Mouse (Mus musculus) frontal cortex, postnatal 14 days (tissue): Measurements from ENCODE around the gene Slc39a11.

Experiments used
- DNase-seq, 2 experiments: peaks; one replicate each; pipeline ENCODE4 v3.0.0; 2022; ENCODE audit warnings: low spot score in 2 of 2

Slc39a11 gene

DNA sequence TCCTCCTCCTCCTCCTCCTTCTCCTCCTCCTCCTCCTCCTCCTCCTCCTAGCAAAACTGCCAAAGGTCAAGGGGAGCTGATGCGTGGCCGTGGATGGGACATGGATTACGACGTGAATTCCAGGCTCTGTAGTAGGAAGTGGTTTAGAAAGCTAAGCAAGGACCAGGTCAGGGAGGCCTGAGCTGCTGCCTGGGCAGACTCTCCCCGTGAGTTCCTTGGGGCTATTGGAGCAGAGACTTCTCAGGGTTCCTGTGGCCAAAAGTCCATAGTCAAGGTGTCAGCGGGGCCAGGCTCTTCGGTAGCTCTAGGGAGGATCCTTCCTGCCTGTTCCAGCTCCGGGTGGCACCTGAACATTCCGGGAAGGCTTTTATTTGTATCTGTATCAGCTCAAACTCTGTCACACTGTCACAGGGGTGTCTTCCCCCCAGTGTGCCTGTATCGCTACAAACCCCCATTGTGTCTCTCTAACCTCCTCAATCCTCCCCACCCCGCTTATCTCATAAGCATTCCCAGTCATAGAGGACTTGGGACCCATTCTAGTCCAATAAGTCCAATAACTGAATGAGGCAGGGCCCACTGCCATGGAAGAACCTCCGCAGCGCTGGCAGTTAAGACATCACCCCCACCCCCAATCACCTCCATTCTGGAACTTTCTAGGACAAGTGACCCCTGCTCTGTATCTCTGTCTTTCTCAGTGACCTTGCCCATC, 356.8 kb downstream of the Slc39a11 start:
- DNase-seq = no peak

DNA sequence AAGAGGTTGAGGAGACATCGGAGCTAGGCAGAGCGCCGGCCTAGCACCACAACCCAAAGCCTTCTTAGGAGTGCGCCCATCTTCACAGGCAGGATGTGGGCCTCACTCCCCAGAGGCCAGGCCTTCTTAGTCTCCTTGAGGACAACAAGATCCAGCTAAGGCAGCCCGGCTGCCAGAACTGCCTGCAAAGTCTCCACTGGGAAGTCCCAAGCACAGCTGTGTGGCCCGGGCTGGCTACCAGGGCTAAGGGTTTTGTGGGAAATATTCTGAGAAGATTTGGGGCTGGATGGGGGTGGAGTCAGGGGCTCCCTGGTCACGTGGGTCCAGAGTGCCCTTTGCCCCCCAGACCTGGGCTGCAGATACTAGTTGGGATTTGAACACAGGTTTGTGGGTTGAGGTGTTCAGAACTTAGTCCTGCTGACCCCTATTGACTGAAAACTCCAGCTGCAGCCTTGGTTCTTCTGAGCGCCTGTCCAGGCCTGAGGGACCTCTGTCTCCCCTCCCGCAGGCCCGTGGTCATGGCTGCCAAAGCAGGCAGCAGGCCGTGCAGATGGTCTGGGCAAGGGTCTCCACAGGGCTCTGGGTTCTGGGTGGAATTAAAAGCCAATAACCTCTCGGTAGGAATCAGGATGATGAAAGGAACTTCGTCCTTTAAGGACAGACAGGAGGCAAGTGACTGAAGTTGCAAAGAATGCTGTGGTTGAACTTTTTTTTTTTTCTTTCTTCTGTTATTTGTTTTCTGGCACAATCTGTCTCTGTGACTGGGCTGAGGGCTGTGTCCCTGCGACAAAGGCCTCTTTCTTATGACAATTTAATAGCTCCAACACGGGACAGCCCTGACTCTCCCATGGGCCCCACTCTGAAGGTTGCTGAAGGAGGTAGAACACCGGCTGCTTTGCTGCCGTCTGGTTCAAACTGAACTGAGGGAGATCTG, 357.8 kb downstream of the Slc39a11 start:
- DNase-seq = no peak

DNA sequence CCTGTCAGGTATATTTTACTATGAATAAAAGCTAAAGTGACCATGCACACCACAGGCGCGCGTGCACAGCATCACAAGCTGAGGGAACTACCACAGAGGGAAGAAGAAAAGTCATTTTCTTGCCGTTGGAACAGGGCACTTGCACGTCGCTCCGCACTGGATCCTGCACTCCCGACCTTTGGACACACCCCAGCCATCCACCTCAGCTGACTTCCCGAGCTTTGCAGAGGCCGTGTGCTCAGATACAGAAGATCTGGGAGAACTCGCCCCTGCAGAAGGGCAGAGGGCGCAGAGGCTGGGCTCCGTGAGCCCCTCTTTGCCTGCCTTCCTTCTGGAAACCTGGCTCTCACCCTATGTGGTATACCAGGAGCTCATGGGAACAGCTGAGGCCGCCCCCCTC, 359.0 kb downstream of the Slc39a11 start:
- no peak for DNase-seq

DNA sequence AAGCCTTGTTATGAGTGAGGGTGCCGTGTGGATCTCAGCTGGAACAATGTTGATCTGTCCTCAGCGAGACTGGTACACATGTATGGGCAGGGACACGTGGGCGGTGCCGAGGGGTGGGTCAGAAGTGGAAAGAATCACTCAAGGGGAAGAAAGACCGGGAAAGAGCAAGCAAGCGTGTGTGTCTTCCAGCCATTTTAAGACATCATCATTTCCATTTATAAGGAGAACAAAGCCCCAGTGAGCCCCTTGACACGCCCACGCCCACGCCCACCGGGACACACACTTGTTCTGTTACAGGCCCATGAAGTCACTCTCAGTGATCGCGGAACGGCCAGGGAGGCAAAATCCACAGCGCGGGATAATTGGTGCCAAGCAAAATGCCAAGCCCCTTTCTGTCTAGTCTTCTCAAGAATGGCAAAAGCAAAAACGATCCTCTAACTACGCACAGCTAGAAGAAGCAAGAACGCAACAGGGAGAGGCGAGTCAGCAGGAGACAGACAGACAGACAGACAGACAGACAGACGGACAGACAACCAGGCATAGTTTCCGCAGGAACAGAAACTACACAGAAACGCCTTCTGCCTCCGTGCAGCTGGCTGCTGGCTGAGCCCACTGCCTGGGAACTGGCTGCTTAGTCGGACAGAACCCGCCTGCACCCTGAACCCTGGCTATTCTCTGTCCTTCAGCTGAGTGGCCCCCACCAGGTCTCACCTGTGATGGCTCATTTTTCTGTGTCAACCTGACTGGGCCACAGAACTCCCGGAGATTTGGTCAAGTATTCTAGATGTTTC, 364.7 kb downstream of the Slc39a11 start:
- DNase-seq = no peak

DNA sequence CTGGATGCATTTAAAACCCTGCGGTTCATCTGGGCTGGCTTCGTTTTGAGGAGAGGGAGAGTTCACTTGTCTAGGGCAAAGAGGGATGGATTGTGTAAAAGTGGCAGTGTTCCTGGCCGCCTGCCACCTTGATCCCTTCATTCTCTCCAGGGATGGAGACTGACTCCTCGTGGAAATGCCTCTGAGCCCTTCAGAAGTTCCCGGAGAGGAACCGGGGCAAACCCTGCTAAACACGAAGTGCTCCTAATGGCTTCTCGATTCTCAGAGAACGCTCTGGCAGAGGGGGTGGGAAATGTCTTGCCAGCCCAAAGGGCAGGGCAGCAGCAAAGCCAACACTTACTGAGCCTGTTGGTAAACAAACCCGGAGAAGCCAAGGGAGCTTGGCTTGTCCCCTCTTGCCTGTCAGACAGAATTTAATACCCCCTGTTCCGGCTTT, 366.5 kb downstream of the Slc39a11 start:
- DNase-seq = no peak

DNA sequence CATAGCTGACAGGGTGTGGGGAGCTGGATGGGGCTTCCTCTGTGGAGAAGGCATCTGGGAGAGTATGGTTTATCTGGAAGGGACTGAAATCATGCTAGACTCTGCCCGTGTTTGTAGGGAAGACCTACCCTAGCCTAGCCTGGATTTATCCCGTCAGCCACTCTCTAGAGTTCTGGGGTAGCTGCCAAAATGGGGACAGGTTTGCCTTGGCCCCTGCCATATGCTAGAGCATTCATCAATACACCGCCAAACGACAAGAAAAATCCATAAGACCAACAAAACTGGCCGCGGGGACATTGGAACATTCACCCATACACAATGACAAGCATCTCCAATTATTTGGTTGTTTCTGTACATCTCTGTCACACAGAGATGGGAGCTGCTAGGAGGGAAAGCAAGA, 371.6 kb downstream of the Slc39a11 start:
- DNase-seq = no peak

DNA sequence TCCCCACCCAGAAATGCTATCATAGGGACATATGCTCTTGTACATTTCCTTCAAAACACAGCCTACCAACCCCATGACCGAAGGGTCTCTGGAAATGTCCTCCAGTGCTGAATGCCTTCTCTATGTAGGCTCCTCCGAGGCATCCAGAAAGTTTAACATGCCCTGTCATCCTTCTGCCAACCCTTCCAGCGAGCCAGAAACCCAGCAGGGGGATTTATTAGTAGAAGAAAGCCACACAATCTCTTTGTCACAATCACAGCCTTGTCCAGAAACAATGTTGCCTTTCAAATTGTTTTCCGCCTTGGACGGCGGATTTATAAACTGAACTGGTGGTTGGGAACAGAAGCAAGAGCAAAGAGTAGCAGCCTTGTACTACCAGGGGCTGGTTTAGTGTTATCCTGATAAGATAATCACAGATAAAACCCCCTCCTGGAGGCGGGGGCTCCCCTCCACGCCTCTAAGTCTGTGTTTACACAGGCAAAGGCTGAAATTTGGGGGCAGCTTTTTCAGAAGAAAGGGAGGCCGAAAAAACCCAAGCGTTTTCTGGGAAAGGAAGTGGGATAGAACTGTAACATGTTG, 372.8 kb downstream of the Slc39a11 start:
- no peak for DNase-seq

DNA sequence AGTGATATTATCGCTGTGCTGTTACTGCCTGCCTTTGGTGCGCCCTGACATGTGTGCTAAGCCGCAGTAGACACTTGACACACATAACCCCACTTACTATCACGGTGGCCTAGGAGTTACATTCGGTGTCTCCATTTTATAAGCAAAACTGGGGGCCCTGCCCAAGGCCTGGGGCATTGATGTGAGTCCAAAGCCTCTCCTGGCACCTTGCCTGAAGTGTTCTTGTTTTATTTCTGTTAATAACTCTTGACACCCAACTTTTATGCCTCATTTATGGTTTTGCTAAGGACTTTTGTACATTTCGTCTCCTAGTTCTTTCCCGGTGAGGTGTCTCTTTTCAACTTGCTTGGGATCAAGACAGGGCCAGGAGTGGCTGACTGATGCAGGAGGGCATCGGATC, 373.4 kb downstream of the Slc39a11 start:
- DNase-seq = no peak

DNA sequence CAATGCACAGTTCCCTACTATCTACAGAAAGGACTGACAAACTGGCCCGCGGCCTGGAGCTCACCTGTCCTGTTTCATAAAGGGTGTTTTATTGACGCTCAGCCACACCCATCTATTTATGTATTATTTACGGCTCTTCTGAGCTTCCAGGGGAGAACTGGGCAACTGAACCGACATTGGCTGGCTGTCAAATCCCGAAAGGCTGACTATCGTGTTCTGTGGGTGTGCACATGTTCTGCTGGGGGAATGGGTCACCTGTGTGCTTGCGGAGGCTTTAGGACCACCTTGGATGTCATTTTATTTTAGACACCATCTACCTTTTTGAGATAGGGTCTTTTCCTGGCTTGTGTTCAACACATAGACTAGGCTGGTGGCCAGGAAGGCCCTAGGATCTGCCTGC, 375.8 kb downstream of the Slc39a11 start:
- DNase-seq = no peak

DNA sequence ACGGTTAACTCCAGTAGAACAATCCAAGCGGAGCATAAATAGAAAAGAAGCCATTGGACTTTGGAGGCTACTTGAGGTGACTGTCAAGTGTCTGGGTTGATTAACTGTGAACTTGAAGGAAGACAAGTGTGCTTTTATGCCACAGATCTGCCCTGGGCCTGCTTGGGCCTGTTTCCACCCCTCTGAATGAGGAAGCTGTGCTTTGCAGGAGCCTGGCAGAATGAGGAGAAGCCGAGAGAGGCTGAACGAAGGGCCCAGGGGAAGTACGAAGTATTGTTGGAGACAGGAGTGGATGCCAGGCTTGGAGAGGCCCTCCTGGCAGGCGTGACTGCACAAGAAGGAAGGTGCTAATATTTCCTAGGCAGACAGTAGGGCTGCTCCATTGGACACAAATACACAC, 378.0 kb downstream of the Slc39a11 start:
- DNase-seq = no peak

DNA sequence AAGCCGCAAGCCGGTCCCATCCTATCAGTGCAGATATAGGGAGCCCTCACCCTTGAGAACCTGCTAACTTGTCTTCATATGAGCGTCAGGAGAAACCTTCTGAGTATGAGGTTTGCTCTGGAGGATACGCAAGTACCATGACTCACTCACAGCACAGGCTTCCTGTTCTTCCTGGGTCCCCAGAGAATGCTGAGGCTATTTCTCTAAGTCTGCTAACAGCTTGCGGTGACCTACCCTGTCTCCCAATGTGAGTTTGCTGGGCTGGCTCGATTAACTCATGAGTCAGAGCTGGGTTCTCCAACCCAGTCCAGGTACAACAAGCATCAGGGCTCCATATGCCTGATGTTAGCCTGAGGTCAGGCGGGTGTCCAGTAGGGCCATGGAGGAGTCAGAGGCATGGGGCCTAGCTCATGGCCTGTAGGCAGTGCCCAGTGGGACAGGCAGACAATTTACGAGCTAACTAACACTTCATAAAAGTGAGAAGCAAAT, 381.0 kb downstream of the Slc39a11 start:
- DNase-seq = no peak

DNA sequence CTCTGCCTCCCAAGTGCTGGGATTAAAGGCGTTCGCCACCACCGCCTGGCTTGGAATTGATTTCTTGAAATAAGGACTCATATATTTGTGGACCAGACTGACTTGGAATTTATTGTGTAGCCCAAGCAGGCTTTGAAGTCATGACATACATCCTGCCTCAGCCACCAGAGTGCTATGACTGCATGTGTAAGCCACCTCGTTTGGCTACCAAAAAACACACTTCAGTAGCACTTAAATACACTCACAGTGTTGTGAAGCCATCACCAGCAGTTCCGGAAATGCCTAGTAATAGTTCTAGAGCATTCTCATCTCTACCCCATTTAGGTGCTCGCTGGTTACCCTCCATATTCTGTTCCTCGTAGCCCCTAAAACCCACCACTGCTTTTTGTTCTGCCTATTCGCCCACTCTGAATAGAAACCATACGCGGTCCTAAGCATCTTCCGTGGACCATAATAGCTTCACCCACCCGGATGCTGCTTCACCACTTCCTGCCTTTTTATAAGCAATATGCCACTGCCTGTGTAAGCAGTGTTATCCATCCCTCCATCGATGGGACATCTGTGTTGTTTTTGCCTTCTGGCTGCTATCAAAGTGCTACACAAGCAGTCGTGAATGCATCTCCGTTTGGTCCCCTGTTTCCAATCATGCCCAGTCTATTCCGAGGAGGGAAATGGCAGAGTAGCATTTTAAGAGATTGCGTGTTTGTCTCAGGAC, 382.2 kb downstream of the Slc39a11 start:
- DNase-seq = no peak

DNA sequence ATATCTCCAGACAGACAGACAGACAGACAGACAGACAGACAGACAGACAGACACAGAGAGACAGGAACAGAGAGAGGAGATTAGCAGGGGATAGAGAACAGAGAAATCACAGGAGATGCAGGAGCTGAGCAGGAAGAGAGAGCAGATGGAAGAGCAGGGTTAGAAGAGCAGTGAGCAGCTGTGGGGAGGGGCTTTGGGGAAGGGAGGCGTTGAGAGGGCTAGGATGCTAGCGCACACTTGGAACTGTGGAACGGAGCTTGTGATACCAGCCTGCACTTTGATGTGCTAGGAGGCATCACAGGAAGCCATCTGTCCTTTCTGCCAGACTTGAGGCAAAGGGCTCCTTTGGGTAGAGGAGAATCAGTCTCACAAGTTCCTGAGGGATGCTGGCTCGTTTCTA, 383.2 kb downstream of the Slc39a11 start:
- no peak for DNase-seq

DNA sequence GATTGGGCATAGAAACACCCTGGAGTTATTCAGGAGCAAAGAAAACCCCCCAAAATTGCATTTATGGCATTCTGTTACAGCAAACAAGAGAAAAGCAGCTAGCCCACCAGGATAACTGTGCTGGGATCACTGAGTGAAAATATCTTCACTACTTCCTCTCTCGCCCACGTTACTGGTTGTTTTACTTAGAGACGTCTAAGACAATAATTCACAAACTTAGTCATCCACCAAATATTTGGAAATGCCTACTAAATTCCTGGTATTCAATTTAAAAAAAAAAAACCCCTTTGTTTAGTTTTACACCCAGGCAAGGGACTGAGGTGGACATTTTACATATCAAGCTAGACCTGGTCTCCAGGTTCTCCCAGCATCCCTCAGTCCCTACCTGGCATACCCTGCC, 384.3 kb downstream of the Slc39a11 start:
- no peak for DNase-seq

DNA sequence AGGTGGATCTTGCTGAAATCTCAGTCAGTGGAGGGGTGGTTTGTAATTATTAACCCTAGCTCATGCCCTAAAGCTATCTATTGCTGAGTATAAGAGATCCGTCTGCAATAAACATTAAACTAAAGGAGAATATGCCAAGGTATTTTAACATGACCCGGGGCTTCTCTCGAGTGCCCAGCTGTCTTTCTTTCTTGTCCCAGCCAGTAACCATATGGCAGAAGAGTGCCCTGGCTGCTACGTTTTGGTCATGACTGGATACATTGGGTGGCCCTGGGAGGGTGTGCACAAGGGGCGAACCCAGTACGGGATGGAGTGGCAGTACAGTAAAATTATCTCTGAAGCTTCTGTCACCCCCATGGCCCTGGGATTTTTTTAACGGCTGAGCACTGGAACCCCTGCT, 385.9 kb downstream of the Slc39a11 start:
- DNase-seq = no peak

DNA sequence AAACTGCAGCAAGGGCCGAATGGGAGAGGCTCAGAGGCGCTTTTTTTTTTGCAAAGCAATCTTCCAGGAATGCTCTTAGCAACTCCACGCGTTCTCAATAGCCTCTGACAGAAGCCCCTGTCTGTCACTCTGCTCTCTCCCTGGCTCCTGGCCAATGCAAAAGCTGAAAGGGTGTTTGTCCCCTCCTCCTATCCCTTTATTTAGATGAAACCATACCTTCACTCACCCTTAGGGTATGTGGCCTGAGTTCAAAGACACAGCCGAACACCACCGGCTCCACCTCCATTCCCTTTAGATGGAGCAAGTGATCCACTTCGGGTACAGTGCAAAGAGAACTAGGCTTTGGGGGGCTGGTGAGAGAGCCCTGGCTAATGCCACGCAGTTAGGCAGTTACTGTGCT, 387.8 kb downstream of the Slc39a11 start:
- no peak for DNase-seq

DNA sequence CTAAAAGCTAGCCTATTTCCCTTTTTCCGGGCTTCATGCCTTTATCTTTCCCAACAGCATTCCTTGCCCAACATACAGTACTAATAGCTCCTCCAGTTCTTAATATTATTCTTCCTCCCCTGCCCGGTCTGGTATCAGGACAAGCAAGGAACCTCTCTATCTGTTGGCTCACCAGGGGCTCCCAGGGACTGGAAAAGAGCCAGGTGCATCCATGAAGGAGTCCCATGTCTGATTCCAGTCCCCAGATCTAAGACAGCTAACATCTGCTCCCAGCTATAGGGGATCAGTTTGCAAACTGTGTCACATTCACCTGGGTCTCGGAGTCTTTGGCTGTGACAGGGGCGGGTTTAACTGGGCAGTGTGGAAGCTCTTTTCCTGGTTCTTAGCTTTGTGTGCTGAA, 388.5 kb downstream of the Slc39a11 start:
- DNase-seq = no peak

DNA sequence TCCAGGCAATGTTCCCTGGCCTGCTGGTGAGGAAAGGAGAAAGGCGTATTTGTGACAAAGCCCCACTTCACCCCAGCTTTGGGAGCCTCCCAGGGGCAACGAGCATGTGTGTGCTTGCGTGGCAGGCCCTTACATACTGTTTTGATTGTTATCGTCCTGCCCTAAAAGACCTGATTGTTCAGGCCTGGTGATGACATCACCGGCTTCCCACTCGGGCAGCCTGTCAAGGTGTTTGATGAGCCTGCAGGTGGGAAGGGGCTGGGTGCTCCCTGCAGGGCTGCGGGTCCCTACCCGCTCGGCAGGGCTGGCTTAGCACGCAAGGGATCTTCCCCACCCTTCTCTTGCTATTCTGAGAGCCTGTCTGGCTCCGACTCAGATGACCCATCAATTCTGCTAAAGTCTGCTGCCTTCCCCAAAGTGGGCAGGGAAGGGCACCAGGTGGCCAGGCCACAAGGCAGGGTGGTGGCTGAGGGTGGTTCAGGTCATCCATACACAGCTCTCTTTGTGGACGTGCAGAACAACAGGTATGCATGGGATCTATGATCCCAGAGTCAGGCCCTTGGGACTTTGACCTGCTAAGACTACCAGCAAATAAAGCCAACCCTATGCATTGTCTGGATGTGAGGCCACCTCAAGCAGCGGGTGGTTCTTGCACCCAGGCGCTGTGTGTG, 390.0 kb downstream of the Slc39a11 start:
- DNase-seq = no peak

DNA sequence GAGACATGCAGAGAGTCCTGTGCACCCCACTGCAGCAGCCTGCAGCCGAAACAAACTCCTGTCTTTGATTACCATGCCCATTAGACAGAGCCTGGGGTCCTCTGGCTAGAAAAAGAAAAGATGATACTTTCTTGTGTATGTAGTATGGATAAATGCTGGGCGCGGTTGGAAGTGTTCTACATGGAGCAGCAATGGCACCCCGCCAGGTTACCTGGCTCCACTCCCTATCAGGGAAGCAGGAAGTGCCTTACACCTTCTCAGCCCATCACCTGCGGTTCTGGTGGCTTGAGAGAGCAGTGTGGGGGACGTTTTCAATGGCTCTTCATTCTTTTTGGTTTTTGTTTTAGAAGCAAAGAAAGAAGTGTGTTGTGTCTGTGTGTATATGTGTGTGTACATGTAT, 391.9 kb downstream of the Slc39a11 start:
- no peak for DNase-seq

DNA sequence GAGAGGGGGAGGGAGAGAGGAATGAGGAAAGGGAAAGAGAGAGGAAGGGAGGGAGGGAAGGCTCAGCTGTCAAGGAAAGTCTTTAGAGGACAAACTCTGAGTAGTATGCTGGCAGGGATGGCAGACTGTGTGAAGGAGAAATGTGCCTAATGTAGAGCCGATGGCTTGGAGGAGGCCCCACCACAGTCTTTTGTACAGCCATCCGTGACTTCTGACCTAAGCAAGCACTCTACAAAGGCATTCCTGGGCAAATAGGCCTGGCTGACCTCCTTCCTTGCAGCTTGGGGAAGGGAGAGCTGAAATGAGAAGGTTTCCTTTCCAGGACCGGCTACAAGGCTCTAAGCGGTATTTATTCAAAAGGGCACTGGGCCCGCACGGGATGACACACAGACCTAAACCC, 395.2 kb downstream of the Slc39a11 start:
- no peak for DNase-seq

DNA sequence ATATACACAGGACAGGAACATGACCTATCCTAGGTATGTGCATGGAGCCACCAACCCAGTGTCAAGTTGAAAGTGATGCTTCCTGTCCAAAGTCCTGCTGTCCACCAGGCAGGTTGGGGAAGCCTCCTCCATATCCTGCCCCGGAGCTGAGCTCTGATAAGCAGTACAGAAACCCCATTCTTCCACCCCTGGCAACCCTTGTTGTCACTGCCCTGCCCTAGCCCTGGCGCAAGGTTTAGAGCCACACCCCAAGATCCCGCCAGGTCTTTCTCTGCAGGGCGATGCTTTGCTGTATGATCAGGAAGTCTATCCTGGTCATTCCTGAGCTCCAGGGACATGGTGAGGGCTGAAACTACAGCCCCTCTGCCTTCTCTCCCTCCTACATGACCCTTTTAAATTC, 396.7 kb downstream of the Slc39a11 start:
- no peak for DNase-seq
